Mouse (Mus musculus) cerebellum, adult 9-11 months (tissue): ENCODE measurements around the gene Spdef.

Source experiments
- DNase-seq: peaks from one replicate; pipeline ENCODE4 v3.0.0; 2022

The Spdef gene

DNA sequence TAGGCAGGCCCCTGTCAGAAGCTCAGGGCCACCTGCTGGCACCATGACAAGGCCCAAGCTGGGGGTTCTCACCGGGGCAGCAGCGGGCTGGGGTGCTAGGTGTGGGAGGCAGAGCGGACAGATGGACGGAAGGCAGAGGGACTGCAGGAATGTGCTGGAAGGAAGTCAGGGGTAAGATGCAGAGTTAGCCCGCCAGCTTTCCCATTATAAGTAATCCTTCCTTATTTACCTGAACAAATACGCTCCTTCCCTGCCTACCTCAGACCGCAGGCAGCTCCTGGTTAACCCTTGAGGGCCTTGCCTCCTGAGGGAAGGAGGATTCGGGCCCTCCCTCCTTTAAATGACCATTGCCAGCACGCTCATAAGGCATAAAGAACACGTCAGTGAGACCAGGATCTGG is at the start of gene Spdef:
Spdef (minus strand) TSS at position 186 of the 400 bp plus-strand sequence.
- DNase-seq: no peak

- no peak for DNase-seq
These were observed 49.1 kb upstream of the Spdef start for GRCm38 (mm10) chr17:27777823-27778222.

DNA sequence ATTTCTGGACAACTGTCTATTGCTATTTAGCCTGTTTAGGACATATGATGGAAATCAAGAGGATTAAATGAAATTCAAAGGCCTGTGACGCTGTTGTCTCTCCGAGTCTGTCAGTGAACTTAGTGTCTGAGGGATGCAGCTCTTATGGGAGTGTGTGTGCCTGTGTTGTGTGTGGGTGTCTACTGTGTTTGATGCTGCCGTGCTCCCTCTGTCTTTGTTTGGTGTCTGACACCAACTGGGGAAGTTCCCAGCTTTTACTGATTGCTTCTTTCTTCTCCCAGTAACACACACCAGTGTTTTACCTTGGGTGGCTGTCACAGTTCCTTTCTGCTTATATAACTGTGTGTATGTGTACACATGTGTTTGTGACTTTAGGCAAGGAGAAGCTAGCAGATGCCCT is 45.4 kb upstream of the Spdef start:
- no peak for DNase-seq

DNA sequence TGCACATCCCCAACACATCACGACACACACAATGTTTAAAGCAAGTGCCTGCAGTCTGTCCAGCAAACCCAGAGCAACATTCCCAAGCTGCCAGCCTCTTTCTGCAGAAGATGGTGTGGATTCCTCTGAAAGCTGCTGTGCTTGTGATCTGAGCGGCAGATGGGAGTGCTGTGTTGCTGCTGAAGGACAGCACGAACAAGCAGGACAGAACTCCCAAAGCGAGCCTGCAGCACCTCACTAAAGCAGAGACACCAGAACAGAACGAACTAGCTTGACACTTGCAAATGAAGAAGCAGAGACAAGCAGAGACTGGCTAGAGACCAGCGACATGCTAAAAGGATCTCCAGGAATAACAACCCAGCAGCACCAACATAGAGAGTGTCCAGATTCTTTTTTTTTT is 42.9 kb upstream of the Spdef start:
- no peak for DNase-seq

- DNase-seq: peak; percentile 81
These were observed 40.2 kb upstream of the Spdef start for GRCm38 (mm10) chr17:27768817-27769542.

DNA sequence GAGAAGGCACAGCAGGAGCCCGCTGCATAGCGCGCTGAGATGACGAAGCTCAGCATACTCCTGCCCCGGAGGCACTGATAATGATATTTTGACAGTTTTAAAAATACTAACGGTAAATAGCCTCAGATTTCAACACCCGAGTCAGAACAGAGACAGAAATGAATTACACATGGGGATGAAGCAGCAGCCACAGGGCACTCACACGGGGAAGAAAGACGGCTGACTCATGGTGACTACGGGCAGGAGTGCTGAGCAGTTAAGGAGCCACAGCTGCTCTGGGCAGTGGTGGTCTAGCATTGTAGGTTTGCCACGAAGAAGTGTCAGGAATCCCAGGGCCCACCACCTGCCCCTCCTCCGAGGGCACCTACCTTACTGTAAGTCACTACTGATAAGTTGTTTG is 38.8 kb upstream of the Spdef start:
- DNase-seq: no peak

DNA sequence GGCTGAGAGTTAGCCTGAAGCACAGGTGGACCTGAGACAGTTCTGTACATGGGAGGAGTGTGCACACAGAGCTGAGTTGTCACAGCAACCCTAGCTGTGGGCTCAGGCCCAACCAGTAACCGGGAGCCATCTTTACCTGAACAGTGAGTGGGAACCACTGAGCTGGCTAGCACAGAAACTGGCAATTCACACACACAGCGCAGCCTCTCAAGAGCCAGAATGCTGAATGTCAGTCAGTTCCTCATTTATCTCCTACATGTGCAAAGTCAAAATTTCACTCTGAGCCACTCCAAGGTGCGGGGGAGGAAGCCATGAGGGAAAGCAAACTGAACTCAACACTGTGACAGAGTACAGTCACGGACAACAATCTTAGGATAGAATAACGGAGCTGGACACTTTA is 38.4 kb upstream of the Spdef start:
- DNase-seq: no peak

- no peak for DNase-seq
These were observed 36.3 kb upstream of the Spdef start for GRCm38 (mm10) chr17:27765066-27765465.

GRCm38 (mm10) chr17:27764453-27764852 is 35.7 kb upstream of the Spdef start:
- DNase-seq: no peak

DNA sequence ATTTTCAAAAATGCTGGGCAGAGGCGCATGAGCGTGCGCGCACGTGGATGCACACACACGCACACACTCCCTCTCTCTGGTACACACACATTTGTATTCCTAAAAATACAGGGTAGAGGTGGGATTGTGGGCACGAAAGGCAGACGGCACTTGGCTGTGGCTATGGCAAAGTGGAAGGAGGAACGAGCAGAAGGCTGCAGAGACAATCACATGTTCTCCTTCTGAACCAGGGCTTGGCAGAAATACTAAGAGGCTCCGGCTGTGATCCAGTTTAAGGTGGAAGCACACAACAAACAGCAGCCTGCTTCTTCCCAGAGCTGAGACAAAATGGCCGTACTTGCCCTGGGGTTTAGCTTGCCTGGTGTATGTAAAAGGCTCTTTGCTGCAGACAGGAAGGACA is 34.1 kb upstream of the Spdef start:
- no peak for DNase-seq

DNA sequence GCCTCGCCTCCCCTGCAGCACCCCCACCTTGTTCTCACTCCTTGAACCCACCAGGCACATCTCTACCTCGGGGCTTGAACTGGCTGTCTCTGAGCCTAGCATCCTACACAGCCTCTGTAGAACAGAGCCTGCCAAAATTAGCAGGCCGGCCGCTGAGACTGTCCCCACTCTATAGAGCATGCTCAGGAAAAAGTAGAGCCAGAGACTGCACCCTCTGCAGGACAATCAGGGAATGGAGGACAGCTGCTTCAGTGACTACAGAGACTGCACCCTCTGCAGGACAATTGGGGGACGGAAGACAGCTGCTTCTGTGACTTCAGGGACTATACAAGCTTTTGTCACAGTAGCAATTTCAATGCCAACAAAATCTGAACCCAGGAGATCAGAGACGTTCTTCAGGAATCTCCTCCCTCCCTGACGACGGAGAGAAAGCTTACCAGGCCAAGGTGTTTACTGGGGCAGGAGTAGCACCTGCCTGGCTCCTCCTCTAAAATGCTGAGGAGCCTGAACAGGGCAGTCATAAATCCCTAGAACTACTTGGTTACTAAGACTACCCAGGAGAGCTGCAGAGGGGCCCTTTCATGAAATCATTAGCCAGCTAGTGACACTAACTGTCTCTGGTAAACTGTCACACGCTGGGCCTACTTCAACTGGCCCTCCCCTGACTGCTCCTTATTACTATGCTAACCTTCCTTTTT is 33.0 kb upstream of the Spdef start:
- peak; percentile 92 for DNase-seq

- no peak for DNase-seq
These were observed 31.4 kb upstream of the Spdef start for GRCm38 (mm10) chr17:27760169-27760568.

DNA sequence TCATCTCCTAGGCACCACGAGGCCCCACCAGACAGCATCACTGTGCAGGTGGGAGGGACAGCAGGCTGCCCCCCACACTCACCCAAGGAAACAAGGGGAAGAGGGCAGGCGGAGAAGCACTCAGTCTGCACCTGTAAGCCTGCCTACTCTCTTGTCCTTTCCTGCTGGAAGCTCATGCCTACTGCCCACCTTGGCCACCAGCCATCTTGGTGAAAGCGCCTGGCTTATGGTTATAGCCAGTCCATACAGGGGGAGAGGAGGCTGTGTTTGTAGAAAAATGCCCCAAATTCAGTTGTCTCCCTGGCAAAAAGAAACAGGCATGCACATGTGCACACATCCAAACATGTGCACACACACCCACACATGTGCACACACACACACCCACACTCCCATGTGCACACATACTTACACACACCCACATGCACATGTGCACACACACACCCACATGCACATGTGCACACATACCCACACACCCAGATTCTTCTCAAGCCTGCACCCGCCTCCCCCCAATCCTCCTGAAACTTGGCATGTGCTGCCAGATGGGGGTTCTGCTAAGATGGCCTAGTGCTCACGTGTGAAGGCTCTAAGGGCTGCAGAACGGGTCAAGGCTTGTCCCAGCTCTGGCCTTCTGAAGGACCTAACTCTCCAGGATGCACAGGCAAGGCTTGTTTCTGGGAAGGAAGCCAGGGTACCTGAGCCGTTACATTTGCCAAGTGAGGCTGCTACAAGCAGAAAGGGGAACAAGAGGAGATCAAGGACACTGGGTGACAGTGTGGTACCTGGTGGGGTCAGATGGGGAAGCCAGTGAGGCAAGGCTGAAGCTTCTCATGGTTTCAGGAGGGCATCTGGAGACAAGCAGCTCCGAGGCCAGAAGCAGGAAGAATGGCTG is 22.8 kb upstream of the Spdef start:
- DNase-seq: peak; percentile 72

- no peak for DNase-seq
These were observed 21.7 kb upstream of the Spdef start for GRCm38 (mm10) chr17:27750451-27750942.

- DNase-seq: no peak
These were observed 19.4 kb upstream of the Spdef start for GRCm38 (mm10) chr17:27748123-27748522.

DNA sequence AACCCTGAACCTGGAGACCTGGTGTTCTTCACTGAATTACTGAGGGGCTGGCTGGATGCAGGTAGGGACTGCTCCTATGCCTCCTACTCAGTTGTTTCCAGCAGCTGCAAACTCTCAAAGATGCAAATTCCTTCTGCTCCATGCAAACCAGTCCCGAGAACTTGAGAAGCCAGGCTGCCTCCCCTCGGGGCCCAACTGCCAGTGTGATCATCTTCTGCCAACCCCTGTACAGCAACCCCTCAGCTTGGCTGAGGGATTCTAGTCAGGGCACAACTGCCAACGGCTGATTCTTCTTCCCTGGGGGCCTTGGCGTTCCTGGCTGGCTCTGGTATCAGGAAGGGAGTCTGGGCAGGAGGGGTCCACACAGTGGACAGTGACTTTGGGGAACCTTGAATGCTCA is 17.7 kb upstream of the Spdef start:
- no peak for DNase-seq

- DNase-seq: peak; percentile 70
These were observed 12.2 kb upstream of the Spdef start for GRCm38 (mm10) chr17:27740961-27741360.

DNA sequence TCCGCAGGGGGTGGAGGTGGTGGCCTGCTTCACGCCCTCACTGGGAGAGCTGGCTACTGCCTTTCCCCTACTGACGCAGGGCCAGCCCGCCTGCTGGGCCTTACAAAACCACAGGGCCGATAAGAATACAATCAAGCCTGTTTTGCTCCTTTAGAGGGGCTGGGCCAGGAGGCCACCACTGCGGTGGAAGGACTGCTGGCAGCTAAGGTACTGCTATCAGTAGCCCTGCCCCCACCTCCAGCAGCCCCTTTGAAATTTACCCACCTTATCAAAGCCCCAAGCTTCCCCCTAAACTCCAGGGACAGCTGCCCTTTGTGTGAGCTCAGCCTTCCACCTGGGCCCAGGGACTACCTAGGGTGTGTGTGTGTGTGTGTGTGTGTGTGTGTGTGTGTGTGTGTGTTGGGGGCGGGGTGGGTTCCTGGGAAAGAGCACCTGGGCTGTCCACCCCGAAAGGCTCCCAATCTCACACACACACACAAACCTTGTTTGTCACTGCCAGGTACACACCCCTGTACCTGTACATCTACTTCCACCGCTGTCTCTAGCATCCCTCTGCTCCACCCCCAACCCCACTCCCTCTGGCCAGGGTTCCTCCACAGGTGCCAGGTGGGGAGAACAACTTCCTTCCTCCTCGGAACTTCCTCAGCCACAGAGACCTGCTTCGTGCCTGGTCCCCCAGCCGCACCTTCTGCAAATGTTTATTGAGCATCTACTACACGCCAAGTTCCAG is 5.8 kb upstream of the Spdef start:
- DNase-seq: no peak

- no peak for DNase-seq
These were observed 3.9 kb upstream of the Spdef start for GRCm38 (mm10) chr17:27732694-27733093.

- no peak for DNase-seq
These were observed 3.4 kb upstream of the Spdef start for GRCm38 (mm10) chr17:27732152-27732551.

GRCm38 (mm10) chr17:27726527-27726926 is 2.2 kb downstream of the Spdef start:
- no peak for DNase-seq

DNA sequence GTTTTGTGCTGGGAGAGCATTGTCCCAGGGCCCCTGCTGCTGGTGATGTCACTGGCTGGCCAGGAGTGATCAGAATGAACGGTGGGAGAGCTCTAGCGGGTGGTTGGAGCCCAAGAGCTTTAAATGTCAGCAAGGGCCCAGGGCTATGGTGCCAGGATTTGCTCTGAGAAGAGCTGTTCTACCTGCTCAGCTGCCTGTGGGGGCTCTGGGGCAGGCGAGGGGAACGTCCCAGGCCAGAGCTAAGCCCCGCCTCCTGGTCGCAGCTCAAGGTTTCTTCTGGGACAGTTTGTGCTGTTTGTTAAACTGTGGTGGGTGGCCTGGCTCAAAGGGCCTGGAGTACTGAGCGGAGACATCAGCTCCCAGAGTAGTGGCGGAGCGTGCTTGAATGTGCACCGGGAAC is 3.3 kb downstream of the Spdef start:
- no peak for DNase-seq

DNA sequence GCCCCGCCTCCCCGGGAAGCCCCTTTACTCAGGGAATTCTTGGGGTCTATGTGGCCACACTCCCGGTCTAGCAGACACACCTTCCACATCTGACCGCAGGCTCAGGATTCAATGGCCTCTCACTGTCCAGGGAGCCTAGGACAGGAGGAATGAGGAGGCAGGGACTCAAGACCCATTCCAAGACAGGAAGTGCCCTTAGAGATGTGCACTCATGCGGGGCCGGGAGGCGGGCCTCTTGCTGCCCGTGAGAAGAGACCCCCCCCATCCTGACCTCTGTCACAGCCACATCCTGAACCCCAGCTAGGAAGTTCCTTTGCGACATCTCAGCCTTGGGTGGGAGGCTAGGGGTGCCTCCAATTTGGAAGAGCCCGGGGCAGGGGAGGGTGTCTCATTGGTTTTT is 3.7 kb downstream of the Spdef start:
- DNase-seq: no peak
